Mouse (Mus musculus) megakaryocyte, embryonic 14.5 days (primary cell): ENCODE data around the gene Ankfy1.

Source experiments
- FLI1 ChIP-seq: IDR thresholded peaks from 2 replicates; pipeline ENCODE4 v1.6.1; 2012; ENCODE audit warnings: low read length, inconsistent platforms, mixed read lengths
- GATA1 ChIP-seq: IDR thresholded peaks from 3 replicates; pipeline ENCODE4 v1.6.1; 2012; ENCODE audit warnings: mixed read lengths, low read length, inconsistent platforms, borderline replicate concordance

GRCm38 (mm10) chr11:72739048-72739447 is 49.2 kb downstream of the Ankfy1 start:
- TF ChIP-seq GATA1 (no peak), FLI1 (no peak)
